Mouse (Mus musculus) monocyte, adult 5-6 weeks (primary cell): ENCODE results near the gene Plekha6. TPM values are rescaled to one million over a fixed set of nuclear protein-coding genes. Genes with fewer than 3 reads are reported as not detected.

ENCODE experiments used
- ATAC-seq: fragments of 153-309, 156-312 bp; replicated peaks from 2 replicates; pipeline ENCODE4 v1.8.0; 2017; ENCODE audit warnings: mild to moderate bottlenecking; ENCODE audit not compliant: low TSS enrichment, insufficient number of reproducible peaks, severe bottlenecking, poor library complexity, low FRiP score
- total RNA-seq: library from RNA; stranded (forward); fragments of 200-1000, 200-491, 200-594 nt; gene quantifications from 3 replicates; pipeline ENCODE4 v1.2.3, GENCODE M21; 2017

Gene Plekha6
- total RNA-seq, 1 experiment from 2014 or later: 5.7 TPM

GRCm38 (mm10) chr1:133285907-133286306 lies 121.9 kb downstream of the Plekha6 start:
- no peak for ATAC-seq

DNA sequence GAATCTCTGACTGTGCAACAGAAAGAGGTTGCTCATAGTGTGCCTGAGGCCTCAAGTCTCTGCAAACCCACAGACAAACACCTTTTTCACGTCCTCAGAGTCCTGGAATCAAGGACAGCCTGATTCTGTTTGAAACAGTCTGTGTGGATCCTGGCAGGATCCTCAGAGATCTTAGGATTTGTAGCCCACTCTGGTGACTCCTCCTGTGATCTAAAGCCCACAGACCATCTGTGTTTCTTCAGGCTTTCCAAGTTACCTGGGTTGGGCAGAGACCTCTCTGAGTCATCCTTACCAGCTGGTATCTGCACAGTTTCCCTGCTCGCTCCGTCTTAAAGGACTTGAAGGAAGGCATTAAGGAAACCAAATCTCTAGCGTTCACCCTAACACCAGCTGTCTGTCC lies 123.0 kb downstream of the Plekha6 start:
- ATAC-seq: no peak

DNA sequence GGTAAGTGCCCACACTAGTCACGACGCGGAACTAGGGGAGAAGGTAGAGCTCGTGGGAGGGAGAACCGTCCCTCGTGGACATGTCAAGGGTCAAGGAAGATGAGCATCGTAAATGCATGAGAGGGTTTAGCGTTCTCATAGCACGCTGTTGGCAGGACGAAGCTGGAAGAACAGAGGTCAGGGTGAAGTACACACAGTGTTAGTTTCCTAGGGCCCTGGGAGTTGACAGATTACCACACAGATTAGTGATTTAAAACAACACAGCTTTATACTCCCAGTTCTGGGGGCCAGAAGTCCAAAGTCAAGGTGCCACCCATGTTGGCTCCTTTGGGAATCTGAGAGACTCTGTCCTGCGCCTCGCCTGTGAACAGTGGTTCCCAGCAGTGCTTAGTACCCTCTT lies 123.9 kb downstream of the Plekha6 start:
- no peak for ATAC-seq

DNA sequence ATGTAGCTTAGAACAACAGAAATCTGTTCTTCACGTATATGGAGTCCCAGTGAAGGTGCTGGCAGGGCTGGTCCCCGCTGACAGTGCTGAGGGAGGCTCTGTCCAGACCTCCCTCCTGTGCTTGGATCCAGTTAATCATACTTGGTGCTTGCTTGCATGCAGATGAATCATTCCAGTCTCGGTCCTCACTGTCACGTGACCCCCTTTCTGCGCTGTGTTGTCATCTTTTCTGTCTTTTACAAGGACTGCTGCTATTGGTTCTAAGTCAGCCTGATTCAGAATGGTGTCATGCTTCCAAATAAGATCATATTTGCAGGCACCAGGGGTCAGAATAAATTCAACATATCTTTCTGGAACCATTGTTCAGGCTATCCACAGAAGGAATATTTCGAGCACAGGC lies 127.9 kb downstream of the Plekha6 start:
- no peak for ATAC-seq

GRCm38 (mm10) chr1:133292608-133293007 lies 128.6 kb downstream of the Plekha6 start:
- no peak for ATAC-seq

DNA sequence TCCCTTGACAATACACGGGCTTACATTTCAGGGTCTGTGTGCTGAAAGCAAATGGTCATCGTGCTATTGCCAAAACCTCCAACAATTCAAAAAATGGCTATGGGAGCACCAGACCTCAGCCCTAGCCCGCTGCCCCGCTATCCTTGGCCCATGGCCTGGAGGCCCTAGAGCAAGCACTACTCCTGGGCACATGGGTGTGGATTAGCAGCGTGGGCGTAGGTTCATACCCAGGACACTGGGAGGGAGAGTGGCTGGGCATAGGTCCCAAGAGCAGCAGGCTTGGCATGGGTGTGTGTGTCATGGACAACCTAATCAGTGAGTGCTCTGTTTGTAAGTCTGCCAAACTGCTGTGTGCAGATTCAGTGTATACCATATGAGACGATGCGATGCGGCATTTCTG lies 132.4 kb downstream of the Plekha6 start:
- no peak for ATAC-seq

DNA sequence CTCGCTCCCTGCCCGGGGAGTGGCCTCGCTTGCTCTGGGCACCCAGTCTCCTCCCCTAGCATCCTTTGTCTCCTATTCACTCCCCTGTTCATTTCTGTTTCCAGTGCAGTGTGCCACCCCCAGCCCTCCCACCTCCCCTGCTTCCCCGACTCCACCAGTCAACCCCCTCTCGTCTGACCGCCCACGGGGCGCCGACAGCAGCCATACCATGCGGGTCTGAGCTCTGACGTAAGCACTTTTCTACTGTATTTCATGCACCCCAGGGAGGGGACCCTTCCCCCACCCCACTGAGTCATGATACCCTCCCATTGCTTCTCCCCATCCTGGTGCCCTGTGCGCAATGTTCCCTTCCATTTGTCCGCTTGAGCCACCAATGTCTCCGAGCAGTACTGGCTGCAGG lies 134.8 kb downstream of the Plekha6 start:
- ATAC-seq: no peak

- no peak for ATAC-seq
Observed at GRCm38 (mm10) chr1:133302540-133302939, 138.5 kb downstream of the Plekha6 start.

- ATAC-seq: peak; percentile 66
Observed at GRCm38 (mm10) chr1:133306842-133307241, 142.8 kb downstream of the Plekha6 start.

DNA sequence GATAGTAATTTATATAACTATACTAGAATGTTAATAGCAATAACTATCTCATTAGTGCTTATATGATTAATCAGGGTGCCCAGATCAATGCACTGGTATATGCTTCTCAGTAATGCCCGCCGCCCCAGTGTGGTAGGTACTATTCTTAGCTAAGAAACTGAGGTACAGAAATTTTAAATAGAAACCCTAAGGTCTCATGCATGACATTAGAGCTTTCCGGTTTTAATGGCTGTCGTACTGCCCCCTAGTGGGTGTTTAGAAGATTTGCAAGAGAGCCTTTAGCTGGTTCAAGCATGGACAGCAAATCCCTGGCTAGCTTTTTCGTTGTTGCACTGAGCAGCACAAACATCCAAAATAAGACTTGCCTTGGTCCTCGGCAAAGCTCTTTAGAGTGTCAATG lies 143.3 kb downstream of the Plekha6 start:
- no peak for ATAC-seq

GRCm38 (mm10) chr1:133309652-133310267 lies 145.8 kb downstream of the Plekha6 start, which contains the start of gene Golt1a:
TSS of gene Golt1a (plus strand) at chr1:133309800.
- no peak for ATAC-seq

- ATAC-seq: no peak
Observed at GRCm38 (mm10) chr1:133311240-133311639, 147.2 kb downstream of the Plekha6 start.

DNA sequence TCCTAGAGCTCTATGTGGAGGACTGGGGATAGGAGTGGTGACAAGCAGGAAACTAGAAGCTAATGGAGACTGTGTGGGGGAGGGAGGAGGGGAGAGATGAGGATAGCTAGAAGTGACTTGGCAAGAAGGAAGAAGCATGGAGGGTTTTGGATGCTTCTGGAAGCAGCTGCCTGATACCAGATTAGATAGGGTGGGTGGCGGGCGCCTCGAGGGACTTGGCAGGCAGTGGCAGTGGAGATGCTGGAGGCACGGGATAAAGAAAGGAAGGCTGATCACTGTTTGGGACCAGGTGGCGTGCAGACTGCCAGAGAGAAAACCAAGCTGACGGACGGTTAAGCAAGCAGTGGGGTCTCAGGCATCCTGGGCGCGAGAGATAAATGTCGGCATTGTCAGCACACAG lies 147.9 kb downstream of the Plekha6 start:
- ATAC-seq: no peak

DNA sequence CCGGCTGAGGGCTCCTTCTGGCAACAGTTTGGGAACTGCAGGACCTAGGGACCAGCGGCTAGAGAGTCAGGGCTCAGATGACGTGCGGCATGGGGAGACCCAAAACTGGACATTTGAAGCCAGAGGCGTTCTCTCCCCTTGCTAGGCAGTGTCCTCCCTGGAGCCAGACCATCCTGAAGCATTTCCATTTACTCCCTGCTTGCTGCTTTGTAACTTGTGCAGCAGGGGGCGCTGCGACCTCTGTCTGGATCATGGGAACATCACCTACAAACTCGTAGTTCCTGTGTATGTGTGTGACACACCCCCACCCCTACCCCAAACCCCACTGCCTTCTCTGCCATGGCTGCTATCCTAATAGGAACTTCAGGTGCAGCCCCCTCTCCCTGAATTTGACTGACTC lies 150.4 kb downstream of the Plekha6 start:
- ATAC-seq: no peak

DNA sequence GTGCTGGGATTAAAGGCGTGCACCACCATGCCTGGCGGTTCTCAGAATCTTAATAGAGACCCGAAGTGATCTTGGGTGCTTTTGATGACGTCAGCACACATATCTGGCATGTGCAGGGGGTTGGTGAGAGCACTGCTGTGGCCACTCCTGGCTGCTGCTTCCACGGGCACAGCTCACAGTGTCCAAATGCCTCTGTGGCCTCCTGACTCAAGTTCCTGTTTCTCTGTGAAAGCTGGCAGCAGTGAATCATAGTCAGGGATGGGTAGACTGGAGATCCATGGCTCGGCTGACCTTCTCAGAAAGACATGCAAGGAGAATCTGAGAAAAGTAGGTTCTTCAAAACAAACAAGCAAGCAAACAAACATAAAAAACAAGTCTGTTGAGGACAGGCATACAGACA lies 151.8 kb downstream of the Plekha6 start:
- ATAC-seq: no peak

DNA sequence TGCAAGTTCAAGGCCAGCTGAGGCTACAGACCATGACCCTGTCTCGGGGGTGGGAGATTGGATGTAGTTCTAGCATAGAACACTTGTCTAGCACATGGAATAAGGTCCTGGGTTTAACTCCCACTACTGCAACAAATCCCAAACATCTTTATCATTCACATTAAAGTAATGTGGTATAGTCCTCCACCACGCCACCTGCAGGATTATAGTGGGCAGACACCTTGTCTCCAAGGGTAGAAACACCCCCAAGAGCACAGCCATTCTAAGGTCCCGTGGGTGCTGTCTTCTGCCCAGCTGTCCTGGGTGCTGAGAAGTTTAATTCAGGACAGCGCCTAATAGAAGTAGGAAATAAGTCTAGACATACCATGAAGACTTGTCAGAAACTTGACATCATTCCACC lies 152.6 kb downstream of the Plekha6 start:
- no peak for ATAC-seq

- ATAC-seq: no peak
Observed at GRCm38 (mm10) chr1:133317149-133317548, 153.1 kb downstream of the Plekha6 start.

GRCm38 (mm10) chr1:133321267-133321925 lies 157.4 kb downstream of the Plekha6 start, which contains the start of gene Kiss1:
TSS of gene Kiss1 (plus strand) at chr1:133321875.
- ATAC-seq: no peak

- ATAC-seq: no peak
Observed at GRCm38 (mm10) chr1:133323333-133323732, 159.3 kb downstream of the Plekha6 start.

- no peak for ATAC-seq
Observed at GRCm38 (mm10) chr1:133325951-133326350, 161.9 kb downstream of the Plekha6 start.
